Mouse (Mus musculus) brown adipose tissue, adult 24 weeks (tissue): Measurements from ENCODE around the gene Serp2. TPM values are rescaled to one million over a fixed set of nuclear protein-coding genes. Genes with fewer than 3 reads are reported as not detected.

Experiments used
- H3K27ac ChIP-seq: fragments of 200-500 bp; replicated peaks from 2 replicates; pipeline ENCODE4 v1.5.1; 2012; ENCODE audit warnings: low read depth, mild to moderate bottlenecking, low read length
- H3K4me1 ChIP-seq: fragments of 200-500 bp; 2 replicates; pipeline ENCODE4 v1.6.1; 2012; ENCODE audit warnings: low read length, mixed read lengths; ENCODE audit not compliant: control insufficient read depth, insufficient read depth, insufficient read length
- H3K4me3 ChIP-seq: fragments of 200-500 bp; 2 replicates; pipeline ENCODE4 v1.5.1; 2012; ENCODE audit warnings: low read depth, mild to moderate bottlenecking, low read length, moderate library complexity; ENCODE audit not compliant: insufficient read depth
- polyA plus RNA-seq: library from polyadenylated mRNA; stranded (reverse); fragments of >200 nt; gene quantifications from 2 replicates; pipeline ENCODE4 v1.2.4, GENCODE M21; 2012; ENCODE audit not compliant: missing spikeins, insufficient read depth, insufficient read length

Gene Serp2
- polyA plus RNA-seq, 1 experiment = not detected

DNA sequence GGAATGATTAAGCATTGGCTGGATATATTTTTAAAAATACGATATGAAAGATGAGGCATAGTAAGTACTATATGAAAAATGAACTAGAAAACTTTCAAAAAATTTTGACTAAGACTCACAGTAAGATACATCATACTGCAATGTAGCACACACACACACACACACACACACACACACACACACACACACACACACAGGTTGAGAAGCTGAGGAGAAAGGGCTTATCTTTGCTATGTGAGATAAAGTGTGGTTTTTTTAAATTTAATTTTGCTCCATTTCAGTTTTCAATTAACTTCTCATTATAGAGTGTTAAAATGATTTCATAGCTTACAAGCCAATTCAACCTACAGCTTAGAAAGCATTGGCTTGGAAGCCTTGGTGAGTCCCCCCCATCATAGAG lies 33.3 kb downstream of the Serp2 start:
- peaks cover 10% of the 10 kb centered on the region for H3K4me1 ChIP-seq
- no peak overlapping the region for H3K27ac ChIP-seq
- no peak overlapping the region for H3K4me3 ChIP-seq

- Histone ChIP-seq H3K27ac (no peak overlapping the region), H3K4me3 (no peak overlapping the region), H3K4me1 (no peaks in the 10 kb centered on the region)
These were observed 35.4 kb downstream of the Serp2 start for GRCm38 (mm10) chr14:76521308-76521707.

- Histone ChIP-seq H3K4me1 (no peaks in the 10 kb centered on the region), H3K4me3 (no peak overlapping the region), H3K27ac (no peak overlapping the region)
These were observed 36.1 kb downstream of the Serp2 start for GRCm38 (mm10) chr14:76520606-76521005.

- Histone ChIP-seq H3K4me1 (no peaks in the 10 kb centered on the region), H3K27ac (no peak overlapping the region), H3K4me3 (no peak overlapping the region)
These were observed 38.5 kb downstream of the Serp2 start for GRCm38 (mm10) chr14:76518217-76518616.

GRCm38 (mm10) chr14:76515620-76516019 lies 41.1 kb downstream of the Serp2 start:
- no peak overlapping the region for H3K27ac ChIP-seq
- H3K4me3 ChIP-seq = no peak overlapping the region
- H3K4me1 ChIP-seq = no peaks in the 10 kb centered on the region

DNA sequence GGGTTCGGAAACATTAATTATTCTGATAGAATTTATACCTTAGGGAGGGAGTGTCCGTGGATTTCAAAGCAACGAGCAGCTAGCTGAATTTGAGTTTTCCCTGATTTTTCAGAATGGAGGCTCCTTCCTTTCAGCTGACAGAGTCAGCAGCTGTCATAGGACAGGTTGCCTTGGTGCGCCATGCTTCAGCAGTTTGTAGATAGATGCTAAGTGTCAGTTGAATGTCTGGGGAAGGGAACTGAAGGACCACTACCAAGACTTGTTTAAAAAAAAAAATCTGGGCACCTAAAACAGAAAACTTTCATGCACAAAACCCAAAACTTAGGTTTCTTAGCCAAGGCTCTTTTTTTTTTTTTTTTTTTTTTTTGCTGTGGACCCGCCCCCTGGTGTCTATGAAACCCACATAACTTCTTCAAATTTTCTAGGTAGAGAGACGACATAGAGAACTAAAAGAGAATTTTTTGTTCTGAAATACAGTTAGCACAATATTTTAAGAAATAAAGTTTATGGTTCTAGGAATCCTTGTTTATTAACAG lies 42.6 kb downstream of the Serp2 start:
- no peaks in the 10 kb centered on the region for H3K4me1 ChIP-seq
- H3K27ac ChIP-seq = no peak overlapping the region
- no peak overlapping the region for H3K4me3 ChIP-seq

- Histone ChIP-seq H3K4me3 (no peak overlapping the region), H3K27ac (peak overlapping the region; percentile 45), H3K4me1 (no peaks in the 10 kb centered on the region)
These were observed 43.2 kb downstream of the Serp2 start for GRCm38 (mm10) chr14:76513395-76514049.

GRCm38 (mm10) chr14:76511971-76512370 lies 44.7 kb downstream of the Serp2 start:
- Histone ChIP-seq H3K4me1 (no peaks in the 10 kb centered on the region), H3K27ac (no peak overlapping the region), H3K4me3 (no peak overlapping the region)

- Histone ChIP-seq H3K4me3 (no peak overlapping the region), H3K4me1 (peaks cover 5% of the 10 kb centered on the region; the same call in 1 of the 2 replicates), H3K27ac (no peak overlapping the region)
These were observed 48.0 kb downstream of the Serp2 start for GRCm38 (mm10) chr14:76508701-76509100.

DNA sequence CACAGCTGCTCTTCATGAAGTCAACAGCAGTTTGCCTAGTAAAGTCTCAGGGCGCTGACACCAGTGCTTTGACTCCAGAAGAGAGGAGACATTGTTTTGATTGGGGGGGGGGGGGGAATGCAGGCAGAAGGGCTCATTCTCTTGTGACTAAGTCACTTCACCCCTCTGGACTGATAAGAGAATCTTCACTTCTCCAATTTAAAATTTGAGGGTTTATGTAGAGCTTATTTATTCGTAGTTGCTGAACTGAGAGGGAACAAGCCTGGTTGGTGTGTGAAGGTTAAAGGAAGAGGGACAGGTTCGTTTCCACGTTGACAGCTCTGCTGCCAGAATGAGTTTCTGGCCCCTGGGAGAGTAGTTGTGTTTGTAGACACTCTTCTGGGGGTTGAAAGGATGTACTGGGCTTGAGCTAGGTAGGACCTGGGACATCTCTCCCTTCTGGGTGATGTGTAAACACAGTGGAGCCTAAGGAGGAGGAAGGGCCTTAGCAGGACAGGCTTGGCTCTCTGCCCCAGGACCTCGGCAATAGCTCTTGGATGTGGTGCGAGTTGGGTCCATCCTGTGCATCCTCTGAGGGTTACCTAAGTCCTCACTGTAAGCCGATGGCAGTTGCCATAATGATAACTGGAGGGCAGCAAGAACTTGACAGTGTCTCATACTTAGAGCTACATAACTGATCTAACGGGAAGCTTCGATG lies 48.7 kb downstream of the Serp2 start:
- H3K4me1 ChIP-seq = peaks cover 5% of the 10 kb centered on the region; the same call in 1 of the 2 replicates
- no peak overlapping the region for H3K4me3 ChIP-seq
- no peak overlapping the region for H3K27ac ChIP-seq

GRCm38 (mm10) chr14:76507357-76507756 lies 49.3 kb downstream of the Serp2 start:
- Histone ChIP-seq H3K27ac (no peak overlapping the region), H3K4me1 (peaks cover 5% of the 10 kb centered on the region; the same call in 1 of the 2 replicates), H3K4me3 (no peak overlapping the region)

GRCm38 (mm10) chr14:76506425-76507205 lies 50.1 kb downstream of the Serp2 start:
- H3K4me3 ChIP-seq = peak overlapping the region; percentile 89
- peaks cover 5% of the 10 kb centered on the region; the same call in 1 of the 2 replicates for H3K4me1 ChIP-seq
- peak overlapping the region; percentile 46; the same call in 1 of the 2 replicates for H3K27ac ChIP-seq

DNA sequence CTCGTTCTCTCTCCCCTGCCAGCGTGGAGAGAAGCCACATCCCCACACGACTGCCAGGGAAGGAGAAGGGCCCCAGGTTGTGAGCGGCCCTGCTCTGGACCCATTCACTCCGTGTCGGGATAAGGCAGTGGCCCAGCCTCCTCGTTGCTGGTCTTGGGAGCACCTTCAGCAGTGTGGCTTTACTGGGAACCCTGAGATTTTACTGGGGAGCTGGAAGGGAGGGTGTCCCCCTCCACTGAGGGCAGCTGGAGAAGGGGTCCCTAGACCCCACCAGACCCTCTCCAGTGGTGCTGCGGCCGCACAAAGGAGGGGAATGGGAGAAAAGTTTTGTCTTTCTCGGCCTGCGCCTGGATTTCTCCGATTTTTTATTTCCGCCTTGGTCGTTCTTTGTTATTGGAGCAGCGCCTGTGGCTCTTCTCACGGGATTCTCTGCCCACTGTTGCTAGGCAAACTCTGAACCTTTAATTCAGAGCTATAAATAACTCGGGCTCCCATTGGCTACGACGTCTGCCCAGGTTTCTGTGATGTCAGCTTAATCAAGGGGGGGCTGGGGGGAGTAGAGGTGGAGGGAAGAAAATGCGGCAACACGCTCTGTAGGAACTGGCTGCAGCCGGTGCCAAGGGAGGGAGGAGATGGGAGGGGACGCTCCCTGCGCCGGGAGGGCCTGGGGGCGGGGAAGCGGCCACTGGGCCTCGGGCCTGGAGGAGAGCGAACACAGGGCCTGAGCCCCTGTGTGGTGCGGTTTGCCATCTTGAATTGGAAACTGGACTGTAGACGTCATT lies 51.1 kb downstream of the Serp2 start:
- Histone ChIP-seq H3K4me3 (peak overlapping the region; percentile 89), H3K27ac (peak overlapping the region; percentile 82), H3K4me1 (peaks cover 5% of the 10 kb centered on the region; the same call in 1 of the 2 replicates)

GRCm38 (mm10) chr14:76505101-76505438 lies 51.6 kb downstream of the Serp2 start:
- Histone ChIP-seq H3K4me1 (peaks cover 5% of the 10 kb centered on the region; the same call in 1 of the 2 replicates), H3K4me3 (peak overlapping the region; percentile 89), H3K27ac (peak overlapping the region; percentile 82)
